Mouse (Mus musculus) CH12.LX (cell line): ENCODE results near the gene Layn. TPM values are rescaled to one million over a fixed set of nuclear protein-coding genes. Genes with fewer than 3 reads are reported as not detected.
A peak's percentile ranks its signal among the peaks of the same experiment; 100 is the strongest.

ENCODE experiments used
- DNase-seq: peaks from one replicate; pipeline ENCODE4 v3.0.0-alpha.2; 2013; ENCODE audit errors: extremely low read depth
- H3K27ac ChIP-seq: 2 replicates; pipeline ENCODE4 v1.5.1; 2012; ENCODE audit warnings: low read depth, mild to moderate bottlenecking, control low read depth, moderate library complexity; ENCODE audit not compliant: insufficient read depth
- H3K27me3 ChIP-seq: replicated peaks from 2 replicates; pipeline ENCODE3; 2012; ENCODE audit warnings: inconsistent platforms
- H3K36me3 ChIP-seq, 2 experiments: replicated peaks in 1 of 2; 2 replicates each; pipeline versions ENCODE3 to v1.6.1; 2012; ENCODE audit warnings: inconsistent platforms in 1 of 2, low read length in 1 of 2, mild to moderate bottlenecking in 1 of 2, mixed read lengths in 1 of 2, moderate library complexity in 1 of 2; ENCODE audit not compliant: control insufficient read depth in 1 of 2, insufficient read depth in 1 of 2
- H3K4me1 ChIP-seq, 2 experiments: 2 replicates each; pipeline ENCODE4 v1.6.1; 2012; ENCODE audit warnings: inconsistent platforms in 1 of 2, moderate library complexity in 1 of 2; ENCODE audit not compliant: insufficient read depth in 2 of 2, control insufficient read depth in 1 of 2
- H3K4me2 ChIP-seq: 2 replicates; pipeline ENCODE4 v1.6.1; 2012; ENCODE audit warnings: low read depth, mild to moderate bottlenecking, control low read depth; ENCODE audit not compliant: poor library complexity, insufficient read depth, severe bottlenecking
- H3K4me3 ChIP-seq, 3 experiments: fragments of 150-350 bp in 1 of 3; sonication (generic) in 1 of 3; replicated peaks in 1 of 3; 2 replicates each; pipeline versions ENCODE3 to v1.5.1; 2011 to 2012; ENCODE audit warnings: low read depth in 2 of 3, low read length in 2 of 3, mild to moderate bottlenecking in 2 of 3, moderate library complexity in 2 of 3, control low read depth in 1 of 3, improper control_type of control experiment in 1 of 3, inconsistent platforms in 1 of 3, mixed read lengths in 1 of 3; ENCODE audit not compliant: poor library complexity in 1 of 3
- H3K79me2 ChIP-seq: replicated peaks from 2 replicates; pipeline ENCODE4 v1.6.1; 2012; ENCODE audit warnings: mild to moderate bottlenecking, moderate library complexity; ENCODE audit not compliant: control insufficient read depth, poor library complexity, insufficient read depth, severe bottlenecking; ENCODE audit errors: extremely low read depth
- H3K9ac ChIP-seq: 2 replicates; pipeline ENCODE4 v1.6.1; 2012; ENCODE audit warnings: low read depth, mild to moderate bottlenecking, control low read depth, moderate library complexity; ENCODE audit not compliant: insufficient read depth
- H3K9me3 ChIP-seq: replicated peaks from 2 replicates; pipeline ENCODE3; 2012; ENCODE audit warnings: low read length, inconsistent platforms, mixed read lengths
- BHLHE40 ChIP-seq: IDR thresholded peaks from 2 replicates; pipeline ENCODE4 v1.6.1; 2011; ENCODE audit warnings: mild to moderate bottlenecking, low read depth, low read length, improper control_type of control experiment
- CHD2 ChIP-seq: IDR thresholded peaks from 2 replicates; pipeline ENCODE4 v1.6.1; 2011; ENCODE audit warnings: low read length, improper control_type of control experiment
- CTCF ChIP-seq, 2 experiments: IDR thresholded peaks in 1 of 2; conservative IDR thresholded peaks in 1 of 2; 2 replicates each; pipeline ENCODE4 v1.5.1; 2011 to 2012; ENCODE audit warnings: low read depth in 2 of 2, low read length in 2 of 2, improper control_type of control experiment in 1 of 2, inconsistent platforms in 1 of 2, mild to moderate bottlenecking in 1 of 2, moderate library complexity in 1 of 2
- GABPA ChIP-seq: IDR thresholded peaks from 2 replicates; pipeline ENCODE4 v1.6.1; 2012; ENCODE audit warnings: low read depth, low read length, improper control_type of control experiment, inconsistent platforms; ENCODE audit not compliant: insufficient replicate concordance
- HCFC1 ChIP-seq: IDR thresholded peaks from 2 replicates; pipeline ENCODE4 v1.6.1; 2012; ENCODE audit warnings: low read depth, mild to moderate bottlenecking, inconsistent platforms, low read length, improper control_type of control experiment
- IRF4 ChIP-seq: IDR thresholded peaks from 2 replicates; pipeline ENCODE4 v1.6.1; 2014; ENCODE audit warnings: low read depth, mild to moderate bottlenecking, inconsistent platforms, low read length, improper control_type of control experiment
- JUN ChIP-seq: IDR thresholded peaks from 2 replicates; pipeline ENCODE4 v1.6.1; 2011; ENCODE audit warnings: low read depth, mild to moderate bottlenecking, low read length, improper control_type of control experiment, moderate library complexity; ENCODE audit not compliant: insufficient read depth
- JUND ChIP-seq: conservative IDR thresholded peaks from 2 replicates; pipeline ENCODE4 v1.6.1; 2011; ENCODE audit warnings: low read depth, low read length, improper control_type of control experiment
- MAX ChIP-seq: IDR thresholded peaks from 2 replicates; pipeline ENCODE4 v1.6.1; 2011; ENCODE audit warnings: low read length, improper control_type of control experiment
- MEF2A ChIP-seq: IDR thresholded peaks from 2 replicates; pipeline ENCODE4 v1.6.1; 2014; ENCODE audit warnings: low read depth, mild to moderate bottlenecking, inconsistent platforms, low read length, improper control_type of control experiment, borderline replicate concordance
- MYC ChIP-seq: IDR thresholded peaks from 2 replicates; pipeline ENCODE4 v1.6.1; 2011; ENCODE audit warnings: low read depth, mild to moderate bottlenecking, improper control_type of control experiment, low read length
- PAX5 ChIP-seq: IDR thresholded peaks from 2 replicates; pipeline ENCODE4 v1.6.1; 2012; ENCODE audit warnings: low read length, inconsistent platforms, mixed read lengths
- POLR2A ChIP-seq: IDR thresholded peaks from 2 replicates; pipeline ENCODE4 v1.6.1; 2011; ENCODE audit warnings: low read depth, mild to moderate bottlenecking, improper control_type of control experiment, low read length
- POLR2AphosphoS2 ChIP-seq: IDR thresholded peaks from 2 replicates; pipeline ENCODE4 v1.6.1; 2011; ENCODE audit warnings: low read depth, low read length, improper control_type of control experiment
- RAD21 ChIP-seq: IDR thresholded peaks from 2 replicates; pipeline ENCODE4 v1.6.1; 2011; ENCODE audit warnings: low read depth, mild to moderate bottlenecking, low read length, improper control_type of control experiment, moderate library complexity
- RCOR1 ChIP-seq: conservative IDR thresholded peaks from 2 replicates; pipeline ENCODE4 v1.6.1; 2012; ENCODE audit warnings: low read depth, mild to moderate bottlenecking, inconsistent platforms, low read length, improper control_type of control experiment
- SIN3A ChIP-seq: IDR thresholded peaks from 2 replicates; pipeline ENCODE4 v1.6.1; 2012; ENCODE audit warnings: low read length, improper control_type of control experiment, inconsistent platforms
- SMC3 ChIP-seq: IDR thresholded peaks from 2 replicates; pipeline ENCODE4 v1.6.1; 2011; ENCODE audit warnings: low read depth, low read length, improper control_type of control experiment
- TBP ChIP-seq: conservative IDR thresholded peaks from 2 replicates; pipeline ENCODE4 v1.6.1; 2011; ENCODE audit warnings: low read depth, low read length, improper control_type of control experiment
- TCF12 ChIP-seq: IDR thresholded peaks from 2 replicates; pipeline ENCODE4 v1.6.1; 2014; ENCODE audit warnings: low read depth, mild to moderate bottlenecking, inconsistent platforms, low read length, improper control_type of control experiment
- USF2 ChIP-seq: conservative IDR thresholded peaks from 2 replicates; pipeline ENCODE4 v1.6.1; 2011; ENCODE audit warnings: low read depth, low read length, improper control_type of control experiment
- ZC3H11A ChIP-seq: IDR thresholded peaks from 2 replicates; pipeline ENCODE4 v1.6.1; 2012; ENCODE audit warnings: low read depth, mild to moderate bottlenecking, inconsistent platforms, low read length, improper control_type of control experiment
- ZKSCAN1 ChIP-seq: IDR thresholded peaks from 2 replicates; pipeline ENCODE4 v1.6.1; 2012; ENCODE audit warnings: low read depth, inconsistent platforms, low read length, improper control_type of control experiment, borderline replicate concordance
- dilution Hi-C: fragments of 300-500 bp; cut with MboI; formaldehyde crosslinking; loops from 2 replicates; pipeline ENCODE4 v1.14.3; 2020; ENCODE audit warnings: low sequenced_read_pairs; ENCODE audit not compliant: extremely low pct_unique_long_range_greater_than_20kb, extremely low pct_ligation_motif_present
- in situ Hi-C: fragments of 300-500 bp; cut with MboI; formaldehyde crosslinking; loops from 3 replicates; pipeline ENCODE4 v1.14.3; 2019; ENCODE audit warnings: low sequenced_read_pairs, low pct_ligation_motif_present, low pct_unique_long_range_greater_than_20kb, mixed read lengths
- polyA plus RNA-seq: library from polyadenylated mRNA; unstranded; fragments of >175 nt; gene quantifications from 2 replicates; pipeline ENCODE4 v1.2.1, GENCODE M21; 2012; ENCODE audit warnings: low read depth; ENCODE audit not compliant: insufficient read length
- total RNA-seq, 2 experiments: library from RNA; depleted of rRNA; stranded (reverse); fragments of 300-350 nt in 1 of 2; fragments of >200 nt in 1 of 2; gene quantifications; 2 replicates each; pipeline ENCODE4 v1.2.3; 2012 to 2014

Gene Layn
- total and polyA plus RNA-seq, 3 experiments = not detected

DNA sequence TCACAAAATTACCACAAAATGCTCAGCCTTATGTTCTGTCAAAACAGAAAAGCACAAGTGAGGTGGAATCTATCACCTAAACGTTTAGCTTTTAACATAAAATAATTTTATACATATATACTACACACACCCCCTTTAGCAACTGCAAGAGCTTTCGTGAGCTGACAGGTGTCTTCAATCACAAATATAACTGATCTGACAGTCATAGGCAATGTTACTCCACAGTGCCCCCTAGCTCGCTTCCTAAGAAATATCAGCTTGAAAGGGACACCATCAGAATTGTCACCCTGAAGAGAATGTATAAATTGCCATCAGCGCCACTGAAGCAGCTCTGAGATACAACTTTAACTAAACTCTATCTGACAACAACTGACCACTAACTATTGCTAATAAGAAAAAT lies 70.0 kb downstream of the Layn start:
- peaks cover 0 to 12% of the 10 kb centered on the region in 2 experiments; a peak in 2 of 4 replicates for H3K4me1 ChIP-seq
- in situ Hi-C loops = loop anchor here (5.0 kb wide), 1 partner anchor 155 kb away; no protein-coding TSS in a partner anchor
- H3K27me3 ChIP-seq = no peaks in the 10 kb centered on the region
- H3K79me2 ChIP-seq = peaks cover 14% of the 10 kb centered on the region
- TF ChIP-seq CHD2 (no peak), SIN3A (no peak), GABPA (no peak), IRF4 (no peak), POLR2AphosphoS2 (no peak), MEF2A (no peak; the same call in 1 of the 2 replicates), JUN (no peak), CTCF (conservative IDR thresholded peaks at IDR 0.05 in 1 of 2, IDR thresholded peaks at IDR 0.05 in 1 of 2; ENCODE audit: low read depth in 2 of 2, low read length in 2 of 2) (peak; percentile 57 to 79), BHLHE40 (no peak), SMC3 (peak; percentile 68), TCF12 (no peak), POLR2A (no peak), ZC3H11A (no peak), RAD21 (peak; percentile 63), HCFC1 (no peak), RCOR1 (no peak), ZKSCAN1 (no peak), JUND (no peak), USF2 (no peak), MYC (no peak), PAX5 (no peak), MAX (no peak), TBP (no peak)
- dilution Hi-C loops = no loop called here
- no peaks in the 10 kb centered on the region for H3K9me3 ChIP-seq
- H3K27ac ChIP-seq = no peak overlapping the region
- peak; percentile 86 for DNase-seq
- no peaks in the 10 kb centered on the region for H3K36me3 ChIP-seq
- H3K4me2 ChIP-seq = peak overlapping the region; percentile 36; the same call in 1 of the 2 replicates
- H3K9ac ChIP-seq = peak overlapping the region; percentile 33; the same call in 1 of the 2 replicates
- H3K4me3 ChIP-seq = peak overlapping the region in 1 of 3 experiments; percentile 77

Other genes starting within 250 kb of the Layn start
- gene Ppp2r1b, start 231.8 kb downstream of the Layn start, total RNA-seq (2012; rRNA removed) = 42.1 and 54.9 TPM in 2 replicates
- 39.3 and 39.6 TPM in 2 replicates for gene Ppp2r1b, start 231.8 kb downstream of the Layn start, total RNA-seq (2014; rRNA removed)
- gene Ppp2r1b, start 231.8 kb downstream of the Layn start, polyA plus RNA-seq = 63.6 and 66.6 TPM in 2 replicates
- gene Sik2, start 68.0 kb downstream of the Layn start, total RNA-seq (2012; rRNA removed) = 7.3 and 8.2 TPM in 2 replicates
- gene Sik2, start 68.0 kb downstream of the Layn start, total RNA-seq (2014; rRNA removed) = 1.9 and 2.0 TPM in 2 replicates
- 4.4 and 6.0 TPM in 2 replicates for gene Sik2, start 68.0 kb downstream of the Layn start, polyA plus RNA-seq
- not detected in 2 replicates for gene Btg4, start 16.2 kb downstream of the Layn start, total RNA-seq (2012; rRNA removed)
- gene Btg4, start 16.2 kb downstream of the Layn start, total RNA-seq (2014; rRNA removed) = not detected in 2 replicates
- gene Btg4, start 16.2 kb downstream of the Layn start, polyA plus RNA-seq = not detected in 2 replicates
- gene 4833427G06Rik, start 25.0 kb upstream of the Layn start, total RNA-seq (2012; rRNA removed) = 0.25 and 0.29 TPM in 2 replicates
- not detected in 2 replicates for gene 4833427G06Rik, start 25.0 kb upstream of the Layn start, total RNA-seq (2014; rRNA removed)
- not detected in 2 replicates for gene 4833427G06Rik, start 25.0 kb upstream of the Layn start, polyA plus RNA-seq
- 0.38 and 0.42 TPM in 2 replicates for gene Gm32742, start 88.4 kb upstream of the Layn start, total RNA-seq (2012; rRNA removed)
- 0.23 TPM in 2 replicates for gene Gm32742, start 88.4 kb upstream of the Layn start, total RNA-seq (2014; rRNA removed)
- 0.74 and 0.77 TPM in 2 replicates for gene Gm32742, start 88.4 kb upstream of the Layn start, polyA plus RNA-seq
- gene Pou2af1, start 136.6 kb upstream of the Layn start, total RNA-seq (2012; rRNA removed) = 87.4 and 108 TPM in 2 replicates
- gene Pou2af1, start 136.6 kb upstream of the Layn start, total RNA-seq (2014; rRNA removed) = 173 and 183 TPM in 2 replicates
- 255 and 303 TPM in 2 replicates for gene Pou2af1, start 136.6 kb upstream of the Layn start, polyA plus RNA-seq
- 0.25 TPM in 1 of 2 replicates, not detected in the other for gene Colca2, start 201.5 kb upstream of the Layn start, total RNA-seq (2012; rRNA removed)
- gene Colca2, start 201.5 kb upstream of the Layn start, total RNA-seq (2014; rRNA removed) = 0.26 TPM in 1 of 2 replicates, not detected in the other
- 0.97 and 1.1 TPM in 2 replicates for gene Colca2, start 201.5 kb upstream of the Layn start, polyA plus RNA-seq